Mouse (Mus musculus): ENCODE data around the gene Klhl28.

DNA sequence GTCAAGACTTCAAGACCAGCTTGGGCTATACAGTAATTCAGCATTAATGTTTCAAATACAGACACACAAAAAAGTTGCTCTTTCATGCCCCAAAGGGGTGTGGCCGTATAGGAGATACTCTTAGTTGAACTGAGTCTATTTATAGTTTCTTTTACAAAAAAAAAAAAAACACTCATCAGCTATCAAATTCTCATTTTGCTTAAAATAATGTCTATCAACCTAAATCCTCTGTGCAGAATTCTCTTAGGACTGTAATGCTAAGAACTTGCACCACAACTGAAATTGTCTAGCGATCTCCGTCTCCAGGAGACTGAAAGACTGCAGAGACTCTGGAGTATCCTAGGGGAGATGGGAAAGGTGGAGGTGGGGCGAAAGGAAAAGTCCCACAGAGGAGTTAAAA lies 774 bp downstream of the Klhl28 start:
- no peak for TF ChIP-seq POLR2A (IDR thresholded peaks at IDR 0.05; ENCODE audit: borderline replicate concordance, extremely low read depth, low read depth, low read length)
- no peak for TF ChIP-seq CTCF (IDR thresholded peaks at IDR 0.05; ENCODE audit: insufficient read depth, low read length)
